Mouse (Mus musculus) c-Kit-negative CD71-positive TER-119-positive erythroid progenitor cells, embryonic 14.5 days (primary cell): ENCODE measurements around the gene Gm11554.
"Not testable (repeated sequence)": the region's sequence is repeated elsewhere in the genome, so short reads cannot be mapped to it uniquely, and the experiment has no call there.

ENCODE experiments used
- DNase-seq: peaks from one replicate; pipeline ENCODE4 v3.0.0-alpha.2; 2013; ENCODE audit warnings: low read depth, low spot score

Gene Gm11554

DNA sequence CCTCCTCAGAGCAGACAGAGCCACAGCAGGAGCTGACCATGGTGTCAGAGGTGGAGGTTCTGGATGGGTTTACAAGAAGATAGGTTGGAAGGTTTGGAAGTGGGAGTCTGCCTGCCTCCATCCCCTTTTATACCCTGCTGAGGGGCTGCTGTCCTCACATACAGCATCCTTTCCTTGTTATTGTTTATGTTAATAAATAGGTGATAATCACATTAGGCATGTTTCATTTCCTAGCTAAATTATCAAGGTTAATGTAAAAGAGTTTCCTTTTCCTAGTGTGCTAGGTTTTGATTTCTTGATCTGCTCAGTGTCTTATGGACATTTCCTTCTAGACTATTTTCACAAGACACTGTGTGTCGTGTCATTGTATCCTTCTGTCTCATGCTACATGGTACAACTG is at the start of gene Gm11554:
TSS of gene Gm11554 (minus strand) at position 101 of the 400 bp plus-strand sequence.
- DNase-seq, result not testable (repeated sequence)

DNA sequence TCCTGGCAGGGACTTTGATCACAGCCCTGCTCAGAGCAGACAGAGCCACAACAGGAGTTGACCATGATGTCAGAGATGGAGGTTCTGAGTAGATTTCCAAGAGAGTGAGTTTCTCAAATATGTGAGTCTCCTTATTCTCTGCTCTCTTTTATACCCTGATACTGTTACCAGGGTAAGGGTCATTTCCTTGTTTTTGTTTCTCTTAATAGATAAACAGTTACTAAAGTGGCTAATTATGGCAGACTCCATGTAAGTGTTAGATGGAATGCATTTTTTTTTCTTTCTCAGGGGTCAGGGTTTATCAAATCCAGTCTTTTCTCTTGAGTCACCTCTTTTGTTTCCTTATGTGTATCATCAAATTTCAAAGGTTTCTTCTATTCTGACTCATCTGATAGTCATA is 47.3 kb upstream of the Gm11554 start, which contains the start of gene Krtap4-16:
TSS of gene Krtap4-16 (minus strand) at position 101 of the 400 bp plus-strand sequence.
- no peak for DNase-seq

DNA sequence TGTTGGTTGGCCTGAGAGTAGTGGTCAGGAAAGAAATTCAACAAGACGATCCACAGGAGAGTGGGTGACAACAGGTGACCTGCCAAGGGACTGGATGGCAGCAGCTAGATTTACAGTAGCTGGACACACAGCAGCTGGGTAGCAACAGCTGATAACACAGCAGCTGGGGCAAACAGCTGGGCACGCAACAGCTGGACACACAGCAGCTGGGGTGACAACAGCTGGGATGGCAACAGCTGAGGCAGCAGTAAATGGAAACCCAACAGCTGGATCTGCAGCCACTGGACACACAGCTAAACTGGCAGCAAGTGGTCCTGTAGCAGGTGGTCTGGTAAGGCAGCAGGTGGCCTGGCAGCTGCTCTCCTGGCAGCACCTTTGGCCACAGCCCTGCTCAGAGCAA is 42.5 kb upstream of the Gm11554 start:
- no peak for DNase-seq

DNA sequence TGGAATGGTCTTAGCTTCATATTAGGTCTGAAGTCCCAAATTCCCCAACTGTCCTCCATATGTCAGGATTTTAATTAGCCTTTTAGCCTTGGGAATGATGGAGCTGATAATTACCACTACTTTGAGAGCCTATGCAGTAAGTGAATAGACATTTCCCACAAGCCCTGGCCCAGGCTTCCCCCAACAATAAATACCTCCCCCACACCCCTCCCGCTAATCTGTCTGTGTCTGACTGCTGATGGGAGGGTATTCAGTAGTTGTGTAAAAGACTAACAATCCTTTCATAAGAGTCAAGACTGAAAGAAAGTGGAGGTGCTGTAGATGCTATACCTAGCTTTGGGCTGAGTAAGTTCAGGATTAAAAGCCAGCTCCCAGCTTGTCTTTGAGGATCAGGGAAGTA is 37.9 kb upstream of the Gm11554 start:
- no peak for DNase-seq

DNA sequence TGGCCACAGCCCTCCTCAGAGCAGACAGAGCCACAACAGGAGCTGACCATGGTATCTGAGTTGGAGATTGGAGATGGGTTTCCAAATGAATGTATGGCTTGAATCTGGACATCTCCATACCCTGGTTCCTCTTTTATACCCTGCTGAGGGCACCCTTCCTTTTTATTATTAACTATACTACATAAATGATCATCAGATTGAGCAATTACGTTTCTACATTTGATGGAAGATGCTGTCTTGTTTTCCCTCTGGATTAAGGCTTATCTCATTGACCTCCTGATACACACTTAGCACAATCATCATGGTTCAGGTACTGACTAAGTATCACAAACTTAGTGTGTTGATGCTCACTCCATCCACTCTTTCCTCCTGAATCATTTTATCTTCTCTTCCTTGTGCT is 33.7 kb upstream of the Gm11554 start, which contains the start of gene 2300003K06Rik:
TSS of gene 2300003K06Rik (minus strand) at position 101 of the 400 bp plus-strand sequence.
- no peak for DNase-seq

DNA sequence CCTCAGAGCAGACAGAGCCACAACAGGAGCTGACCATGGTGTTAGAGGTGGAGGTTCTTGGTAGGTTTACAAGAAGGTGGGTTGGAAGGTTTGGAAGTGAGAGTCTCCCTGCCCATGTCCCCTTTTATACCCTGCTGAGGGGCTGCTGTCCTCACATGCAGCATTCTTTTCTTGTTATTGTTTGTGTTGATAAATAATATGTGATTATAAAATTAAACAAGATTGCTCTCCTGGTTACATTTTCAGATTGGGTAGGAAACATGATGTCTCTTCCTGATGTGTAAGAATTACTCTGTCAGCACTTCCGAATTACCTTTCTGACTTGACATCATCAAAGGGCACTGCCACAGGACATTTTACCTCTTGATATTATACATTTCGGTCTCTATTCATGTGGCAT is 11.3 kb upstream of the Gm11554 start, which contains the start of gene Gm11564:
TSS of gene Gm11564 (minus strand) at position 101 of the 400 bp plus-strand sequence.
- not testable (repeated sequence) for DNase-seq

DNA sequence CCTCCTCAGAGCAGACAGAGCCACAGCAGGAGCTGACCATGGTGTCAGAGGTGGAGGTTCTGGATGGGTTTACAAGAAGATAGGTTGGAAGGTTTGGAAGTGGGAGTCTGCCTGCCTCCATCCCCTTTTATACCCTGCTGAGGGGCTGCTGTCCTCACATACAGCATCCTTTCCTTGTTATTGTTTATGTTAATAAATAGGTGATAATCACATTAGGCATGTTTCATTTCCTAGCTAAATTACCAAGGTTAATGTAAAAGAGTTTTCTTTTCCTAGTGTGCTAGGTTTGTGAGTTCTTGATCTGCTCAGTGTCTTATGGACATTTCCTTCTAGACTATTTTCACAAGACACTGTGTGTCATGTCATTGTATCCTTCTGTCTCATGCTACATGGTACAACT is 5.5 kb upstream of the Gm11554 start, which contains the start of gene Krtap4-13:
TSS of gene Krtap4-13 (minus strand) at position 101 of the 400 bp plus-strand sequence.
- DNase-seq, result not testable (repeated sequence)

DNA sequence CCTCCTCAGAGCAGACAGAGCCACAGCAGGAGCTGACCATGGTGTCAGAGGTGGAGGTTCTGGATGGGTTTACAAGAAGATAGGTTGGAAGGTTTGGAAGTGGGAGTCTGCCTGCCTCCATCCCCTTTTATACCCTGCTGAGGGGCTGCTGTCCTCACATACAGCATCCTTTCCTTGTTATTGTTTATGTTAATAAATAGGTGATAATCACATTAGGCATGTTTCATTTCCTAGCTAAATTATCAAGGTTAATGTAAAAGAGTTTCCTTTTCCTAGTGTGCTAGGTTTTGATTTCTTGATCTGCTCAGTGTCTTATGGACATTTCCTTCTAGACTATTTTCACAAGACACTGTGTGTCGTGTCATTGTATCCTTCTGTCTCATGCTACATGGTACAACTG is 5.4 kb downstream of the Gm11554 start, which contains the start of gene Gm11569:
TSS of gene Gm11569 (minus strand) at position 101 of the 400 bp plus-strand sequence.
- DNase-seq, result not testable (repeated sequence)

DNA sequence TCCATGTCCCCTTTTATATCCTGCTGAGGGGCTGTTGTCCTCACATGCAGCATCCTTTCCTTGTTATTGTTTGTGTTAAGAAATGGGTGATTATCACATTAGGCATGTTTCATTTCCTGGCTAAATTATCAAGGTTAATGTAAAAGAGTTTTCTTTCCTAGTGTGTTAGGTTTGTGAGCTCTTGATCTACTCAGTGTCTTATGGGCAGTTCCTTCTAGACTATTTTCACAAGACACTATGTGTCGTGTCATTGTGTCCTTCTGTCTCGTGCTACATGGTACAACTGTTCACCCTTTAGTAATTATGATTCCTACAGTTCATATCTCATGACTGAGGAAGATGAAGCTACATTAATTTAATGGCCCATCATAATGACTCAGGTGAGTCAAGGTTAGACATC is 10.9 kb downstream of the Gm11554 start, which contains the start of gene Gm11596:
TSS of gene Gm11596 (minus strand) at position 101 of the 400 bp plus-strand sequence.
- no peak for DNase-seq

DNA sequence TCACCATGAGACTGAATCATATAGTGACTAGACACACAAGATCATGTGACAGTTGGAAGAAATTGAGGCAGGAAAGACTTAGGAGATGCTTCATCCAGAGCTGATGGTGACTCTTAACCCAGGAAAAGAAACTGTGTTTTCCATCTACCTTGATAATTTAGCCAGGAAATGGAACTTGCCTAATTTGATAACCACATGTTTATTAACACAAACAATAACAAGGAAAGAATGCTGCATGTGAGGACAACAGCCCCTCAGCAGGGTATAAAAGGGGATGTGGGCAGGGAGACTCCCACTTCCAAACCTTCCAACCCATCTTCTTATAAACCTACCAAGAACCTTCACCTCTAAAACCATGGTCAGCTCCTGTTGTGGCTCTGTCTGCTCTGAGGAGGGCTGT is 19.3 kb downstream of the Gm11554 start, which contains the start of gene Krtap4-9:
TSS of gene Krtap4-9 (plus strand) at position 301 of the 400 bp plus-strand sequence.
- not testable (repeated sequence) for DNase-seq

DNA sequence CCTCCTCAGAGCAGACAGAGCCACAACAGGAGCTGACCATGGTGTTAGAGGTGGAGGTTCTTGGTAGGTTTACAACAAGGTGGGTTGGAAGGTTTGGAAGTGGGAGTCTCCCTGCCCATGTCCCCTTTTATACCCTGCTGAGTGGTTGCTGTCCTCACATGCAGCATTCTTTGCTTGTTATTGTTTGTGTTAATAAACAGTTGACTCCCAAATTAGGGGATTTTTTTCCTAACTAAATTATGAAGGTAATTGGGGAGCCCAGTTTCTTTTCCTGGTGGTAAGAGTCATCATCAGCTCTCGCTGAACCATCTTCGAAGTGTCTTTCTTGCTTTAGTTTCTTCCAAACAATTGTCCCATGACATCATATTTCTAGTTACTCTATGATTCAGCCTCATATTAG is 23.6 kb downstream of the Gm11554 start, which contains the start of gene Krtap4-8:
TSS of gene Krtap4-8 (minus strand) at position 101 of the 400 bp plus-strand sequence.
- no peak for DNase-seq

DNA sequence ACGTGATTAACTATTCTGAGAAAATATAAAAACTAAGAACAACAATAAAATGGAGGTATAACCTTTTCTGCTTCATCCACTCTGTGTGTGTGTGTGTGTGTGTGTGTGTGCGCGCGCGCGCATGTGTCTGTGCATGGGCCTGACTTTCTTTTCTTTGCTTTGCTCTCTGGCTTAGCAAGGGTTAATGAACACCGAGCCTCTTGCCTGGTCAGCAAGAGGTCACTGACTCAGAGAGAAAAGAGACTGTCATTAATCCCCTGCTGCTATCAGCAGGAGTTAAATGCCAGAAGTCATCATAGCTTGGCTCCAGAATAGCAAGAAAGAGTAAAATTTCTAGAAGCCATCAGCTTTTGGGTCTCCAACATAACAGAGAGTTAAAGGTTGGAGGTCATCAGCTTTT is 25.8 kb downstream of the Gm11554 start:
- DNase-seq, result no peak

DNA sequence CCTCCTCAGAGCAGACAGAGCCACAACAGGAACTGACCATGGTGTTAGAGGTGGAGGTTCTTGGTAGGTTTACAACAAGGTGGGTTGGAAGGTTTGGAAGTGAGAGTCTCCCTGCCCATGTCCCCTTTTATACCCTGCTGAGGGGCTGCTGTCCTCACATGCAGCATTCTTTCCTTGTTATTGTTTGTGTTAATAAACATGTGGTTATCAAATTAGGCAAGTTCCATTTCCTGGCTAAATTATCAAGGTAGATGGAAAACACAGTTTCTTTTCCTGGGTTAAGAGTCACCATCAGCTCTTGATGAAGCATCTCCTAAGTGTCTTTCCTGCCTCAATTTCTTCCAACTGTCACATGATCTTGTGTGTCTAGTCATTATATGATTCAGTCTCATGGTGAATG is 31.4 kb downstream of the Gm11554 start, which contains the start of gene Gm11595:
TSS of gene Gm11595 (minus strand) at position 101 of the 400 bp plus-strand sequence.
- DNase-seq, result not testable (repeated sequence)

DNA sequence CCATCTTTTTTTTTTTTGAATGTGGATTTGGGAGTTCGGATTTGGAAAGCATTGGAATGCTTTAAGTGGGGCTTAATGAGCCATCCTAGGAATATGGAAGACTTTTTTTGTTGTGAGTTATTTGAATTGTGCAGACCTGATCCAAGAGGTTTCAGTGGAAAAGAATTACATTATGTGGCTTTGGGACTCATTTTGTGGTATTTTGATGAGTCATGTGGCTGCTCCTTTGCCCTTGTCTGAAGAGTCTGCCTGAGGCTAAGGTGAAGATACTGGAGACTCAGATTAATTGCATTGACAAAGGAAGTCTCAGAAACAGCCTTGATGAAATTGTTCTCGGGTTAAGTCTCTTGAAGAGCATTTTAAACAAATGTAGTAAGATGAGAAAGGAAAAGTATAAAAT is 35.8 kb downstream of the Gm11554 start:
- DNase-seq, result no peak

DNA sequence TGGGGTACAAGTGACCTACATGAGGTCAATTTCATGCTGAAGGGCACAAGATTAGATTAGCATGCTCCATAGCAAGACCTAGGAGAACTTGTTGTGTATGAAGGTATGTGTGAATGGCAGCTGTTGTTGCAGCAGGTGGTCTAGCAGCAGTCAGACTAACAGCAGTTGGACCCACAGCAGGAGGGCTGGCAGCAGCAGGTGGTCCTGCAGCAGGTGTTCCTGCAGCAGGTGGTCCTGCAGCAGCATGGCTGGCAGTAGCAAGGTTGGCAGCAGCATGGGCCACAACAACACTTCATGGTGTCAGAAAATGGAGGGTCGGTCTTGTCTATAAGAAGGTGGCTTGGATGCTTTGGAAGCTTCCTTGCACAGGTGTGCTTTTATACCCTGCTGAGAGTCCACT is 45.4 kb downstream of the Gm11554 start:
- no peak for DNase-seq
